Mouse (Mus musculus) testis, postnatal 10 days (tissue): Measurements from ENCODE around the gene Chid1.

Experiments used
- DNase-seq: peaks from one replicate; pipeline ENCODE4 v3.0.0; 2021; ENCODE audit warnings: low spot score

Gene Chid1

GRCm38 (mm10) chr7:141539556-141540311 is at the start of gene Chid1:
Gene Chid1 (minus strand): TSS chr7:141539857.
- DNase-seq: peak; percentile 99

GRCm38 (mm10) chr7:141588890-141589289 is 49.2 kb upstream of the Chid1 start:
- no peak for DNase-seq

- DNase-seq: no peak
Measured at GRCm38 (mm10) chr7:141585881-141586280, 46.2 kb upstream of the Chid1 start.

GRCm38 (mm10) chr7:141585288-141585687 is 45.6 kb upstream of the Chid1 start:
- DNase-seq: no peak

GRCm38 (mm10) chr7:141584048-141584841 is 44.6 kb upstream of the Chid1 start:
- no peak for DNase-seq

- no peak for DNase-seq
Measured at GRCm38 (mm10) chr7:141581323-141581722, 41.7 kb upstream of the Chid1 start.

- DNase-seq: no peak
Measured at GRCm38 (mm10) chr7:141578943-141579342, 39.3 kb upstream of the Chid1 start.

- DNase-seq: no peak
Measured at GRCm38 (mm10) chr7:141578511-141578910, 38.9 kb upstream of the Chid1 start.

- no peak for DNase-seq
Measured at GRCm38 (mm10) chr7:141577801-141578200, 38.1 kb upstream of the Chid1 start.

- no peak for DNase-seq
Measured at GRCm38 (mm10) chr7:141575481-141575880, 35.8 kb upstream of the Chid1 start.

GRCm38 (mm10) chr7:141574041-141574440 is 34.4 kb upstream of the Chid1 start:
- DNase-seq: no peak

- no peak for DNase-seq
Measured at GRCm38 (mm10) chr7:141570625-141571295, 31.1 kb upstream of the Chid1 start.

GRCm38 (mm10) chr7:141569916-141570315 is 30.3 kb upstream of the Chid1 start:
- no peak for DNase-seq

- DNase-seq: no peak
Measured at GRCm38 (mm10) chr7:141569283-141569803, 29.7 kb upstream of the Chid1 start.

- no peak for DNase-seq
Measured at GRCm38 (mm10) chr7:141566587-141566986, 26.9 kb upstream of the Chid1 start.

- DNase-seq: no peak
Measured at GRCm38 (mm10) chr7:141564561-141564960, 24.9 kb upstream of the Chid1 start.

GRCm38 (mm10) chr7:141562852-141563427 is 23.3 kb upstream of the Chid1 start:
- peak; percentile 58 for DNase-seq

GRCm38 (mm10) chr7:141562421-141562851 is 22.8 kb upstream of the Chid1 start:
- no peak for DNase-seq

- peak; percentile 95 for DNase-seq
Measured at GRCm38 (mm10) chr7:141561682-141562391, 22.2 kb upstream of the Chid1 start, which contains the start of gene Ap2a2. Gene Ap2a2 (plus strand): TSS chr7:141562173.

- no peak for DNase-seq
Measured at GRCm38 (mm10) chr7:141560471-141560870, 20.8 kb upstream of the Chid1 start.

GRCm38 (mm10) chr7:141559726-141560325 is 20.2 kb upstream of the Chid1 start:
- DNase-seq: no peak
